Mouse (Mus musculus): ENCODE results near the gene Tcf7.
"Not testable (repeated sequence)": the region's sequence is repeated elsewhere in the genome, so short reads cannot be mapped to it uniquely, and the experiment has no call there.

Gene Tcf7

GRCm38 (mm10) chr11:52228722-52229448, 53.9 kb downstream of the Tcf7 start:
- no peak for DNase-seq (ENCODE audit: low read depth, low spot score)

- DNase-seq (ENCODE audit: low read depth, low spot score), result no peak
Measured at GRCm38 (mm10) chr11:52227466-52228226, 55.2 kb downstream of the Tcf7 start.

- DNase-seq (ENCODE audit: low read depth, low spot score), result no peak
Measured at GRCm38 (mm10) chr11:52227053-52227452, 55.8 kb downstream of the Tcf7 start.

- no peak for DNase-seq (ENCODE audit: low read depth, low spot score)
Measured at GRCm38 (mm10) chr11:52225986-52226599, 56.7 kb downstream of the Tcf7 start.

GRCm38 (mm10) chr11:52223968-52224682, 58.7 kb downstream of the Tcf7 start:
- DNase-seq (ENCODE audit: low read depth, low spot score), result no peak

GRCm38 (mm10) chr11:52222891-52223290, 59.9 kb downstream of the Tcf7 start:
- DNase-seq (ENCODE audit: low read depth, low spot score), result no peak

- DNase-seq (ENCODE audit: low read depth, low spot score), result not testable (repeated sequence)
Measured at GRCm38 (mm10) chr11:52221921-52222320, 60.9 kb downstream of the Tcf7 start.

GRCm38 (mm10) chr11:52220282-52220681, 62.5 kb downstream of the Tcf7 start:
- DNase-seq (ENCODE audit: low read depth, low spot score), result peak; percentile 49

GRCm38 (mm10) chr11:52213887-52214286, 68.9 kb downstream of the Tcf7 start, which contains the start of gene Olfr1371:
Olfr1371 (minus strand) TSS chr11:52213987.
- no peak for DNase-seq (ENCODE audit: low read depth, low spot score)

Measured in retina, adult 2 months (tissue).